Mouse (Mus musculus): ENCODE measurements at regions not wholly inside any gene's neighbourhood (a gene's known extent, or its start where the extent isn't known, plus 50 kb on each side); places are given as distances from the start of the nearest gene placed in this dataset.

DNA sequence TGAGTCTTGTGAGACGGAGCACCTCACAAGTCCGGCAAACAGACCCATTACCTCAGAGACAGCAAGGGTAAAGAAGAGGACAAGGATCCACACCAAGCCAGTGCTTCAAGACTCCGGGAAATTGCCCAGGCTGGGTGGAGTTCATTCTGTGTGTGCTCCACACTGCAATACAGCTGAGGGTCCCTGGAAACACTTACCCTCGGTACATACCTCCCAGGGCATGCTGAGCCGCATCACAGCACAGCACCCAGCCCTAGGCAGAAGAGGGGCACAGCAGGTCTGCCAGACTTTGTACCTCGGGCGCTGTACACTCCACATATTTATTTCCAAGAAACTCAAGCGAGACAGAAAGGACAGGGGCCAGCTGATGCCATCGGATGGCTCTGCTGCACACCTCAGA, 54.5 kb upstream of the Cmc1 start:
- DNase-seq (ENCODE audit: low read depth, low spot score), result no peak

- DNase-seq (ENCODE audit: low read depth, low spot score), result no peak
Observed at GRCm38 (mm10) chr9:118206483-118206882, 56.5 kb upstream of the Cmc1 start.

- no peak for DNase-seq (ENCODE audit: low read depth, low spot score)
Observed at GRCm38 (mm10) chr9:118219696-118220095, 69.7 kb upstream of the Cmc1 start.

- no peak for DNase-seq (ENCODE audit: low read depth, low spot score)
Observed at GRCm38 (mm10) chr9:118221186-118221585, 71.2 kb upstream of the Cmc1 start.

GRCm38 (mm10) chr9:118227401-118228061, 77.6 kb upstream of the Cmc1 start:
- no peak for DNase-seq (ENCODE audit: low read depth, low spot score)

GRCm38 (mm10) chr9:118228691-118229427, 78.9 kb upstream of the Cmc1 start:
- DNase-seq (ENCODE audit: low read depth, low spot score), result peak; percentile 10

DNA sequence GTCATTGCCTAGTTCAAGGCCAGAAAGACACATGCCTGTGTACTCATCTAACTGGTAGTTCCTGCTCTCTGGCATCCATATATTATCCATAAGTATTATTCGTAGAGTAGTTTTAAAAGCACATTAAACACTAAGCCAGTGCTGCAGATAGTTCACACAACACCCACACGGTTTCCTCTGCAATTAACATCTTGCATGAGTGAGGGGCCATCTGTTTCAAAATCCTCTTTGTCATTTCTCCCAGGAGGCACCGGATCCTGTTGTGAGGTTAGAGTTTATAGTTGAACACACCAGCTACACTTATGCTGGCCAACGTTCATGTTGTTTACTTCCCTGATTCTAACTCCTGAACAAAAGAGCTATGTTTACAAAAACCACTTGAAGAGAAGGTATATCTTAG, 90.7 kb upstream of the Cmc1 start:
- no peak for DNase-seq (ENCODE audit: low read depth, low spot score)

DNA sequence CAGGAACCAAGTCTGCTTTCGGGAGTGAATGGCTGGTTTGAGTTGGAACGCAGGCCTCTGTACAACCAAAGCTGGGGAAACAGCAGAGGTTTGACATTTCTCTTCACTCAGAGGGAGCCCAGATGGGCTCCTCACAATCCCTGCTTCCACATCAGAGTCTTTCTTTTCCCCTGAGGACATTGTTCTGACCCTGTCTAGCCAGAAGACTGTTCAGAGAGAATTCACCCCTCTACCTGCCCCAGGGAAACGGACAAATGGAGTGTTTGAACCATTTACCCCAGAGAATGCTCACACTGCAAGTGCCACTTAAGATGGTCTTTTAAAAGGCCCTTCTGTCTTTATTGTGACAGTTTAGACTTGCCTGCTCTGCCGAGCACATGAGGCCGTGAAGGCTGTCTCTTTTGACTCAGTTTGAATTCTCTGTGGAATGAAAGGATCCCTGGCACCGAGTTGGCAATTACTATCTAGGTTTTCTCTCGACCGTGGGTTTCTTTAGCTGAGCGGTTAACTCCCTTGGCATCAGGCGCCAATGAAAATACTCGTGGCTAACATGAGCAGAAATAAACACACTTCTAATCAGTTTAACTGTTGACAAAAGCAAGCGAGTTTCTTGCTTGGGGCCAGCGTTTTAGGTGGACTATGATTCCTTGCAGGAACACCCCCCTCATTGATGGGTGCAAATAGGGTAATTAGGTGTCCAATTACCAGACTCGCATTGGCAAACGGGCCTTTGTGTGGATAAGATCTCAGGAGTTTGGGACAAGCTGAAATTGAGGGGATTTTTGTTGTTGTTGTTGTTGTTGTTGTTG, 97.0 kb upstream of the Cmc1 start:
- DNase-seq (ENCODE audit: low read depth, low spot score), result no peak

DNA sequence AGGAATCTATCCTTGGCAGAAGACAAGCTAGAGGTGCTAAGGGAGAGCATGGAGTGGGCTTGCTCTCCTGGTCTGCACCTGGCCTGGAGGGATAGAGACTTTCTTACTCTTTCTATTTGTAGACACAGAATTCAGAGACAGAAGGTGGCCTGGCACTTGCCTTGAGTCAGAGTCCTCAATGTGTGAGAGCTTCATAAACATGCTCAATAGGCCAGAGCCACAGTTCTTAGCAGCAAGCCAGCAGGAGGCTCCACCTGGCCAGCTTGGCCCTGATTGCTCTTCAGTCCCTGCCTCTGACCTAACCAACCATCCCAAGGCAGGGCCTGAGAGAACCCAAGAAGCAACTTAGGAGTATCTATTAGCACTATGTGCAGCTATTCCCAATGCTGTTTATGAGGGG, 103.9 kb upstream of the Cmc1 start:
- peak; percentile 53 for DNase-seq (ENCODE audit: low read depth, low spot score)

- DNase-seq (ENCODE audit: low read depth, low spot score), result no peak
Observed at GRCm38 (mm10) chr9:118255200-118255733, 105.3 kb upstream of the Cmc1 start.

GRCm38 (mm10) chr9:118255751-118256266, 105.8 kb upstream of the Cmc1 start:
- DNase-seq (ENCODE audit: low read depth, low spot score), result no peak

GRCm38 (mm10) chr9:118266298-118266697, 116.3 kb upstream of the Cmc1 start:
- DNase-seq (ENCODE audit: low read depth, low spot score), result no peak

- peak; percentile 74 for DNase-seq (ENCODE audit: low read depth, low spot score)
Observed at GRCm38 (mm10) chr9:118271681-118272080, 121.7 kb upstream of the Cmc1 start.

- DNase-seq (ENCODE audit: low read depth, low spot score), result peak; percentile 50
Observed at GRCm38 (mm10) chr9:118272713-118273407, 122.9 kb upstream of the Cmc1 start.

- DNase-seq (ENCODE audit: low read depth, low spot score), result peak; percentile 63
Observed at GRCm38 (mm10) chr9:118285481-118285880, 135.5 kb upstream of the Cmc1 start.

DNA sequence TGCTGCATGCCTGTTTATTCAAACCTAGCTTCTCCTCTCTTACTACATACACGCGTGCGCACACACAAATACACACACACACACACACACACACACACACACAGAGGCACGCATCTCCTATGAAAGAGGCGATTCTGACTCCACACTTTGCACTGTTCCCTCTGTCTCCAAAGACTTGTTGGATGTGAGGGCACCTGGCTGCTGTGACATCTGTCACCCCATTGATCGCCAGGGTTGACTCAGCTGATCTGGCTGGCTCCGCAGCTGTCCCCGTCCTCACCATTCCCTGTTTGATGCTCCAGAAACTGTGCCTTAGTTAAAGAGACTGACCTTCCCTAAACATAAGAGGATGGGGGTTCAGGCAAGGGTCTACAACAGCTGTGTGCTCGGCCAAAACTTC, 137.6 kb upstream of the Cmc1 start:
- no peak for DNase-seq (ENCODE audit: low read depth, low spot score)

GRCm38 (mm10) chr9:118292836-118293235, 142.9 kb upstream of the Cmc1 start:
- DNase-seq (ENCODE audit: low read depth, low spot score), result no peak

GRCm38 (mm10) chr9:118294011-118294410, 144.0 kb upstream of the Cmc1 start:
- DNase-seq (ENCODE audit: low read depth, low spot score), result no peak

DNA sequence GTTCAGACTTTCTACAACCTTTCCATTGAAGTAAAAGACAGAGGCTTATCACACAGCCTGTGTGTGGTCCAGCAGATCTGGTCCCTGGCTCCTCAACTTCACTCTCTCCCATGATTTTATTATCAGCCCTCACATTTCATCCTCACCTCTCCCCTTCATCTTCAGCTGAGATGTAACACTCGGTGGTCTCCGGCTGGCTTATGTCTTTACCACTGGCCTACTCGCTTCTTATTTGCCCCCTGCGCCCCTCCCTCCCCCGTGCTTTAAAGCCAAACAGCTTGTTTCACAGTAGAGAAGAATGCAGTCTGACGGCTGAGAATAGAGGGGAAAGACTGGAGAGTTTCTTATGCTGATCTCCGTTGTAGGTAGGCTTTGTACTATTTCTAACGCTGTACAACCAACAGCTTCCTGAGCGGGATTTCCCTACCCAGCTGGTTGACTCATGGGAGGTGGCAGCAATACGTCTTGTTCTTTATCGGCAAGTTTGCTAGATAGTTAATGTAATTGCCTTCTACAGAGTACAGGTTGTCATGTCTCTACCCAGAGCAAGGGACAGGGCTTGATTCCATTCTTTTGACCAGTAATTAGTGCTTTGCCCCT, 152.9 kb upstream of the Cmc1 start:
- DNase-seq (ENCODE audit: low read depth, low spot score), result peak; percentile 66

- no peak for DNase-seq (ENCODE audit: low read depth, low spot score)
Observed at GRCm38 (mm10) chr9:118318357-118319140, 159.5 kb upstream of the Eomes start.

Data from CD4-positive, CD25-positive, alpha-beta regulatory T cell, adult 2 months (primary cell).